Mouse (Mus musculus): ENCODE results near the gene Gm10053. TPM values are rescaled to one million over a fixed set of nuclear protein-coding genes. Genes with fewer than 3 reads are reported as not detected.
A peak's percentile ranks its signal among the peaks of the same experiment; 100 is the strongest.
"Not testable (repeated sequence)": the region's sequence is repeated elsewhere in the genome, so short reads cannot be mapped to it uniquely, and the experiment has no call there.

Gene Gm10053
- 100 to 1,000 TPM; 512 to 650 TPM for total RNA-seq (2021)
- long read RNA-seq, experiment 1, transcript Gm10053-201 (1 exons, 946 nt), result major isoform, 8 of 8 reads
- long read RNA-seq, experiment 1, partial matches to known transcripts, result 0 of 8 reads
- long read RNA-seq, experiment 1, other reads (novel, unspliced or antisense), result 0 of 8 reads
- long read RNA-seq, experiment 2, transcript Gm10053-201 (1 exons, 946 nt), result major isoform, 10 of 10 reads
- long read RNA-seq, experiment 2, partial matches to known transcripts, result 0 of 10 reads
- long read RNA-seq, experiment 2, other reads (novel, unspliced or antisense), result 0 of 10 reads

DNA sequence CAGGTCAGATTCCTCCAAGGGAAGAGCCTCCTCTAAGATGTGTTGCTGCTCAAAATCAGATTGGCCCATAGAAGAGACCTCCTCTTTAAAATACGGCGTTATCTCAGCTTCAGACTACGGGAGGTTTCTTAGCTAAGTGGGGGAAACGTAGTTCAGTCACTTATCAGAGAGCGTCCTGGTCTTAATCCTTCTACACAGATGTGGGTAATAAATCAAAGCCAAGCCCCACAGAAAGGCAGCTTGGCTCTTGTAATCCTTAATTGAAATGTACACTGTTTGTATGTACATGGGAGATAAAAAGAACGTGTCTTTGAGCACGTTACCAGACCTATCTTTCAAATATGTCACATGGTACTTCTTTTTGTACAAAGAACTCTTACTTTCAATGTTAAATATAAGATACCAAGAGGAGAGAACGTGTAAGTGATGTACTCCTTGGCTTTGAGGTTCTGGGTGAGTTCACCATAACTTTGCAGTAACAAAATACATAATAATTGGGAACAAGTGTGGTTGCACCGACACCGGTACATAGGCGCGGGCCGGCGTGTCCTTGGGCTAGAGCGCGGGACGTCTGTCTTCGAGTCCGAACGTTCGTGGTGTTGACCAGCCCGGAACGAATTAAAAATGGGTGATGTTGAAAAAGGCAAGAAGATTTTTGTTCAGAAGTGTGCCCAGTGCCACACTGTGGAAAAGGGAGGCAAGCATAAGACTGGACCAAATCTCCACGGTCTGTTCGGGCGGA, at the start of gene Gm10053:
Gene Gm10053, plus strand, starts transcription at position 558 of the 742 bp plus-strand sequence.
- DNase-seq; intact Hi-C loops (cut with DNase I; ENCODE audit: low total_unique reads): not testable (repeated sequence)

- no peak for DNase-seq
These were observed 33.4 kb upstream of the Gm10053 start for GRCm38 (mm10) chr19:24842080-24842479.

DNA sequence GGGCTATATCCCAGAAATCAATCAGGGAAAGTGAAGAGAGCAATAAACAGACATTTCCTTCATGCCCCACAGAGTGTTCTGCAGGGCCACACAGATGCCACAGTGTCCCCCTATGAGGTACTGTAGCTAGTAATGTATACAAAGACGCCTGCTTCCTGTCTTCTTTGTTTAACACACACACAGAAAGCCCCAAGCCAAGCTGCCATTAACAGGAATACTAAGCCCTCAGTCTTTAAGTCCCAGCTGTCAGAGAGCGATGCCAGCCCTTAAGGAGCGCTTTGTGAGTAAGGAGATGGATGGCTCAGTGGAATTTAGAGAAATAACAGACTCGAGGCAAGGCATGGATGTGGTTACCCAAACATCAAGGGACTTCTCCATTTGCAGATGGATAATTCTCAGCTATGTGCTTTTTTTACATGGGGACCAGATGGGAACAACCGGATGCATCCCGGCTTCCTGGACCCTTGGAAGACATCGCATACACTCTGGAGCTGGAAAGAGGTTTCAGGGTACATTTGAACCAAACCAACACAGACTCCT, 30.4 kb upstream of the Gm10053 start:
- no peak for DNase-seq
- intact Hi-C loops (cut with DNase I; ENCODE audit: low total_unique reads), result no loop called here

More at GRCm38 (mm10) chr19:24842080-24842479, 33.4 kb upstream of the Gm10053 start:
- intact Hi-C loops (cut with DNase I; ENCODE audit: low total_unique reads), result no loop called here

- intact Hi-C loops (cut with DNase I; ENCODE audit: low total_unique reads), result no loop called here
- DNase-seq, result no peak
These were observed 27.1 kb upstream of the Gm10053 start for GRCm38 (mm10) chr19:24848345-24848744.

GRCm38 (mm10) chr19:24848844-24849243, 26.6 kb upstream of the Gm10053 start:
- intact Hi-C loops (cut with DNase I; ENCODE audit: low total_unique reads), result no loop called here
- no peak for DNase-seq

DNA sequence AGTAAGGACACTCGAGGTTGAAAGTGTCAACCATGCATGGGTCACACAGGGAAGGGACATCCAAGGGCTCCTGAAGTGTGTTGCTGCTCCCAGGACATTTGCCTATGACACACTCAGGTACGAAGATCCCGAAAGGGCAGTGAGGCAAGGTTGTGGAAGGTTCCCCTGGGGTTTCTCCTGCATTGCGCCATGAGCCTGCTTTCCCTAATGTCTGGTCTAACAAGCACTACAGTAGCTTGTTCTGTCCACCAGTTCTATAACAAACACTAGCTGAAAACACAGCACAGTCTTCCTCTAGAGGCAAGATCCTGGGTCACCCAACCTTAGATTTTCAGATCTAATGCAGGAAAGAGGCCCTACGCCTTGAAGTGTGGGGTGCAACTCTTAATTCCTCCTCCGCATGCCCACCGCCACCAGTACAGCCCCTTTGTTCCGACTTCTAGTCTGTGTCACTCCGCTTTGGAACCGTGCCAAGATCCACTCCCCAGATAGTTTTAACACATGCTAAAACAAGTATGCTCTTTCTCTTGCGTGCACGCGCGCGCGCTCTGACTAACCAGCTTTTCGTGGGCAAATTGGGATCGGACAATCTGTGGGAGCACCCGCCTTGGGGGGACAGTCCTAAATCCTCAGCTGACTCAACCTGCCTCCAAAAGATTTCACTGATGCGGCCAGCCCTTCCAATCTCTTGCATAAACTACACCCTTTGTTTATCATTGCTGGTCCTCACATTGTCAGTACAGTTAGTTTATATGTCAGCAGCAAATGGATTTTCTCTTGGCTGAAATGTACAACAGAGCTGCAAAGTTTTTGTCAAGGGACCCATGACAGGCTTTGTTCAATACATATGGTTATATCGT, 23.8 kb upstream of the Gm10053 start:
- intact Hi-C loops (cut with DNase I; ENCODE audit: low total_unique reads), result no loop called here
- peak; percentile 72 for DNase-seq

DNA sequence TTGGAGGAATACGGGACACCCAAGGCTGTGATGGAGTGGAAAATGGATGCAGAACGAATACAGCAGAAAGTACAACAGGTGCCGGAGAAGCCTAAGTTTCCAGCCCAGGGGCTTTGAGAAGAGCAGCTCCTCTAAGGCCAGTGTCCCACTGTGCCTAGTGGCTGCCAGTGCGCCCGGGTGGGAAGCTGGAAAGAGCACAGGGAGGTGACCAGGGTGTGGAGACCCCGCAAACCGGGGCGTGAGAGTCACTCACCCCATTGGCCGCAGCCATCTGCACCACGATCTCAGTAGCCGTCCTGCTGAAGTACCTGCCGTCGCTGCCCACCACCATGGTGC, 14.2 kb upstream of the Gm10053 start:
- no peak for DNase-seq
- intact Hi-C loops (cut with DNase I; ENCODE audit: low total_unique reads), result no loop called here

DNA sequence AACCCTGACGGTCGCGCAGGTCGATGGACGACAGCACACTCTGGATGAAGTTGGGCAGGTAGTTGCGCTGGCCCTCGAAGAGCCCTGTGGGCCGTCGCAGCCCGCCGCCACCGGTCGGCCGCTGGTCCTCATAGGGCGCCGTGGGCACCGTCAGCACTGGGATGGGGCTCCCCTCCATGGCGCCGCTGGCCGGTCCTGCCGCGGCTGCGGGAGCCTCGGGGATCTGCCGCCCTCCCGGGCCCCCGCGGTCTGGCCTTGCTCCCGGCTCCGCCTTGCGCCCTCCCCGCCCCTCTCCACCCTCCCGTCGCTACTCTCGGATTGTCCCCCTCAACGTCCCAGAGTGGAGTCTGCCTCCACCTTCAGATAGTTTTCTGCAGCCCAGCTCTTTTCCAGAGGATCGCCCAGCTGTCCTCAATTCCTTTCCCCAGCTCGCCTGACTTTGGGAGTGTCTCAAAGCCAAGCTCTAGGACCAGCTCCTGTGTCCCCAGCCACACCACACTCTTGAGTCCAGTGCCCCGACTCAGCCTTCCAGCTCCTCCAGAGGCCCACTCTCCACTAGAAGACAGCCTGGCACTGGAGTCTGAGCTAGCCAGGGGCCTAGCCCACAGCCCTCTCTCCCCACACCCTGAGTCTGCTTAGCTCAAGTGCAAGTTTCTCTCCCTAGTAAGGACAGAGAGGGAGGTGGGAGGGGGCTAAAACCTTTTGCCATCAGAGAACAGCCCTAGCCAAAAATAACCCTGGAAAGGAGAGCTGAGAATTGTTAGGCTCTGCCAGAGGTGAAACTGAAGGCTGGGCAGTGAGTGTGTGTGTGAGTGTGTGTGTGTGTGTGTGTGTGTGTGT, 13.7 kb upstream of the Gm10053 start, which contains the start of gene Pgm5:
Gene Pgm5, minus strand, starts transcription at position 244 of the 840 bp plus-strand sequence.
- peak; percentile 64 for DNase-seq
- intact Hi-C loops (cut with DNase I; ENCODE audit: low total_unique reads), result no loop called here

- intact Hi-C loops (cut with DNase I; ENCODE audit: low total_unique reads), result no loop called here
- no peak for DNase-seq
These were observed 10.1 kb upstream of the Gm10053 start for GRCm38 (mm10) chr19:24865436-24865835.

DNA sequence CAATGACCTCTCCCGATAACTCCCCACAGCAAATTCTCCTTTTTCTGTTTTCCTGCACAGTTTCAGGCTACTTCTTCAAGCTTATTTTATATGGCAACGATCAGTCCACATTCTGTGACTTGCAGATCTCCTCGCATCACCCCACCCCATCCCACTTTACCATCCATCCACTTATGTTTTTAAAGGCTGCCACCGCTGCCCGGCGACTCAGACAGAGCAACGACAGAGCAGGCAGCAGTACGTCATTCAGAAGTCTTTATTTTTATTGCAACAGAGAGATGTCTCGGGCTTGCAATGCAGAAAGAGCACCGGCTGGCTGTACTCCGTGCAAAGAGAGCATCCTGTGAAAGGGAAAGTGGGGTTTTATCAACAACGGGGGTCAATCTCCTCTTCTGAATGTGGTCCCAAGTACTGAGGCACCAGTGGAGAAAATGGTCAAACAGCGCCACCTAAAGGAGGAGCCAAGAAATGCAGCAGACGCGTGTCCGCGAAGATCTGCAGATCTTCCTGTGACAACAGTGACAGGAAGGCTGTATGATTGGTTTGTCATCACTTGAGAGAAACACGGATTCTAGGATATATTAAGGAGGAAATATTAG, 4.3 kb upstream of the Gm10053 start:
- intact Hi-C loops (cut with DNase I; ENCODE audit: low total_unique reads), result loop anchor here (5.0 kb wide), 3 partner anchors 169 to 564 kb away; no protein-coding TSS in a partner anchor
- peak; percentile 53 for DNase-seq

DNA sequence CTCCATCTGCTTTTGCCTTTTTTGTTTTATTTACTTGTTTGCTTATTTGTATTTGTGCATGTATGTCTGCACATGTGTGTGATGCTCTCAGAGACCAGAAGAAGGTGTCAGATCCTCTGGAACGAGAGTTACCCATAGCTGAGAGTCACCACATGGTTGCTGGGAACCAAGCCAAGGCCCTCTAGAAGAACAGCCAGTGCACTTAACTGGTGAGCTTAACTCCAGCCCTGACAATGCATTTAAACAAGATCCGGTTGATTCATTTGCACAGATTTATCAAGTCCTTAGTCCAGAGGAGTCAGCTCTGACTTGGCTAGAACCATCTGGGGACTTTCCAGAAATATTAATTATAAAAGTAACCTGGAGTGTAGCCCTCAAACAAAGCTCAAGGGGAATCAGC, 1.6 kb upstream of the Gm10053 start:
- intact Hi-C loops (cut with DNase I; ENCODE audit: low total_unique reads), result loop anchor here (5.0 kb wide), 3 partner anchors 172 to 567 kb away; no protein-coding TSS in a partner anchor
- DNase-seq, result no peak

- intact Hi-C loops (cut with DNase I; ENCODE audit: low total_unique reads), result no loop called here
- no peak for DNase-seq
These were observed 5.8 kb downstream of the Gm10053 start for GRCm38 (mm10) chr19:24881237-24881636.

- peak; percentile 22 for DNase-seq
- intact Hi-C loops (cut with DNase I; ENCODE audit: low total_unique reads), result no loop called here
These were observed 10.0 kb downstream of the Gm10053 start for GRCm38 (mm10) chr19:24885504-24885903.

DNA sequence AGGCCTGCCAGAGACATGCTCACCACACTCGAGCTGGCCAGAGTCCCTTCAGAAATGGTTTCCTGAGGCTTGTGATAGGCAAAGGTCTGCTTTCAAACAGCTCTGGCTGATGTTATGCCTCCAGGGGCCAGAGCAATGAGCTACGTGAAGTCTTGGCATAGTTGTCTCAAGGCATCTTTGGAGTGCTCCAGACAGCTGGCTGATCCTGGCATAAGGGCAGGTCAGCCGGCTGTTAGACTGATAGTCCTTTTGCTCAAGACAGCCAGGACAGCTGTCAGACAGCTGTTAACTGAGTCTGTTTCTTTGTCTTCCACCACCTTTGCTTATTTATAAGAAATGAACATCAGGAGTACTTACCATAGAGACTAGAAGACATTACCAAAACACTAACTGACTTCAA, 11.4 kb downstream of the Gm10053 start:
- intact Hi-C loops (cut with DNase I; ENCODE audit: low total_unique reads), result no loop called here
- no peak for DNase-seq

- no peak for DNase-seq
- intact Hi-C loops (cut with DNase I; ENCODE audit: low total_unique reads), result no loop called here
These were observed 21.1 kb downstream of the Gm10053 start for GRCm38 (mm10) chr19:24896536-24896935.

GRCm38 (mm10) chr19:24897006-24897895, 21.8 kb downstream of the Gm10053 start:
- intact Hi-C loops (cut with DNase I; ENCODE audit: low total_unique reads), result no loop called here
- DNase-seq, result no peak

DNA sequence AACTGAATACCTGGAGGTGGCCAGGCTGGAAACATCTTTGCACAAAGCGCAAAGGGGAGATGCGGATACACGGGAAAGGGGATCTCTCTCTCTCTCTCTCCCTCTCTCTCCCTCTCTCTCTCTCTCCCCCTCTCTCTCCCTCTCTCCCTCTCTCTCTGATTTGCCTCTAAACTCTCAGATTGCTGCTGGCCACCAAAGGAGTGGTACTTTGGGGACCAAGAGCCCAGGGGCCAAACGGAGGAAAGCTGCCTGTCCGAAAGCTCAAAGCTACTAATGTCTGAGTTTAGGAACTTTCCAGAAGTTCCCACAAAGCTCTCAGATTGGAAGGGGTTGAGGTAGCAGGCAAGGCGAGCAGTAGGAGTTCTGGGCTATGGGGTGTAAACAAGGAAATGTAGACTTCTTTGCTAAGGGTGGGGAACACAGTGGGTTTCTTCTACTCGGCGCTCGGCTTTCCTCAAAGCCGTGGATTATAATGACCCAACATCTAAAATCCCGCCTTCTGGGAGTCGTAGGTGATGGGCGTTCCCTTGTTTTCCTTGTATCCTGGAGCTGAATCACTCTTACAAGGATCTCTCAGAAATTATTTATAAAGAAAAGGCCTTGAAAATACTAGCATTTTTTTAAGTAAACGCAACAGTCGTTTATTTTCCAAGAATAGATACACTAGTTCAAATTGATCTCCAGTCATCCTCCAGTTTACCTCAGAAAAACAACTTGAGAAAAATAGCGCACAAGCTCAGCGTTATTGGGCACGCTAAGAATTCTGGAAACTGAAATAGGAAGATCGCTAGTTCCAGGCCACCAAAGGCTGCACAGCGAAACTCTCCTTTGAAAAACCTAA, 22.6 kb downstream of the Gm10053 start:
- intact Hi-C loops (cut with DNase I; ENCODE audit: low total_unique reads), result no loop called here
- no peak for DNase-seq

Data from gastrocnemius, postnatal 14 days (tissue).